Mouse (Mus musculus): ENCODE measurements around the gene Eno4.

Gene Eno4

DNA sequence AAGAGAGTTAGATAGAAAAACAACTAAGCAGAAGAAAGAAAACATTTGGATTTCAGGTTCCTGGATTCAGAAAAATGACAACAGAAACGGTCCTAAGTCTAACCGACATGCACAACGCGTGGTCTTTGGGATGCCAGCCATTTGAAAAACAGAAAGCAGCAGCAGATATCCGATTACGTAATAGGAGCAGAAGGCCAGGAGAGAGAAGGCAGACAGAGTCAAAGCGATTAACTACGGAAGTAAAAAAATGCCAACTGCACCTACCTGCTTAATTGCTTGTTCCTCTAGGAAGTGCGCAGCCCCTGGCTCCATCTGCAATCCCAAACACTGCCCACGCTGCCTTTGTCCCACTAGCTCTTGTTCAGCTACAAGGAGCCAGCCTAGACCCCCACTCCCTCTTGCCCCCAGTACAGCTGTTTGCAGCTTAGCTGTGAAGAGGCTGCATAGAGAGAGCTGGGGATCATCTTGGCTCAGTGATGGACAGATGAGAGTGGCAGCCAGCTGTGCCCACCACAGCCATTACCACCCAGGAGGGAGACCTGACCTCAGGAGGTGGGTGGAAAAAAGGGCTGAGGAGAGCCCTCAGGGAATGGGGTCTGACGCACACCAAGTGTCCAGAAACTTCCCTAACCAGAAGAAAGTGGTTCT lies 32.1 kb downstream of the Eno4 start:
- no peak for DNase-seq

DNA sequence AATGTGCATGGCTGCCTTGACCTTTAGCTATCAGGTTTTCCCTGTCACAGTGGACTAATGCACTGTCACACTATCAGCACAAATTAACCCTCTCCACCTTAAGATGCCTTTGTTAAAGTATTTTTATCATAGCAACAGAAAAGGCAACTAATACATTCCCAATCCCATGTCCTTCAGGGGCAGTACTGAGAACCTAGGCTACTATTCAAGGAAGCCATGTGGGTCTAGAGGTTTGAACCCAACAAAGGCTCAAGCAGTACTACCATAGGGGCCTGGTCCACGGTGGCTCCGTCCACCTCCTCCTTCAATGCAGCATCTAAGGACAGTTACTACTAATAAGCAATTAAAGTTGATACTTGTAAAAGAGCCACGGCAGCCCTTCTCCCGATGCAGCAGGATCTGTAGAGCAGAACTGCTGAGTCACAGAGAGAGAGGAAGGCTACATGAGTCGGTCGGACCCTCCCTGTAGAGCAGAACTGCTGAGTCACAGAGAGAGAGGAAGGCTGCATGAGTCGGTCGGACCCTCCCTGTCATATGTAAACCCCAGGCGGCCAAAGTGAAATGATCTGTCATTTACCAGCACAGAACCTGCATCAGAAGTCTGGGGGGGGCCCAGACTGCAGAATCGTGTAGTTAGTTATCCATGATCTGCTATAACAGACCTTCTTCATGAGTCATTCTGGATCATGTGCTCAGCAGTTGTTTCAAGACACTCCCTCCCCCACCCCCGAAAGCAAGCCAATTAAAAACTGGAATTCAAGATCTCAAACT lies 35.4 kb downstream of the Eno4 start:
- no peak for DNase-seq

DNA sequence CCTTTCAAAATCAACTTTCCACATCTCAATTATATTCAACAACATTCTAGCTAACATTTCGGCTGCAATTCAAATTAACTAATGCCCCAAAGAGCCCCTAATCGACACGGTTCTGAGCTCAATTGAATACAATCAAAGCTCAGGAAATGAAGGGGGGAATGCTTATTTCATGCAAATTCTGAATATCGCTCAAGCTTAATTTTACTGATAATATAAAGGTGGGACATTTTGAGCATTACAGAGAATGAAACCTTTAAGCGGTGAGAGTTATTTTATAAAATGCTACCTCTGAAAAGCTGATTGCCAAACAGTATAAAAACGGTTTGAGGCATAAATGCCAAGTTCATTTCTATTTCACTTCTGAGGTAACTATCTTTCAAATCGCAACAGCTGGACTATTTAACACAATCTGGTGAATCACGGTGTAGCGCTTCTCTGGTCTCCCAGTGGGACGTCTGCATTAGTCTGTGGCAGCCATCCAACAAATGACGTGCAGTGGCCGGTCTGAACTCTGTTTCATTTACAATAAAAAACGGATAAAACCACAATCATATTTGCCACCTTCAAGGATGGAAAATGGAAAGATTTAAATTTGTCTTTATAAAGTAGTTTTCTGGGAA lies 36.3 kb downstream of the Eno4 start:
- no peak for DNase-seq

- no peak for DNase-seq
Observed at GRCm38 (mm10) chr19:58980056-58980440, 36.8 kb downstream of the Eno4 start.

GRCm38 (mm10) chr19:58981571-58981970 lies 38.3 kb downstream of the Eno4 start:
- DNase-seq = no peak

GRCm38 (mm10) chr19:59002827-59003226 lies 59.6 kb downstream of the Eno4 start:
- no peak for DNase-seq

- no peak for DNase-seq
Observed at GRCm38 (mm10) chr19:59006577-59007340, 63.5 kb downstream of the Eno4 start.

DNA sequence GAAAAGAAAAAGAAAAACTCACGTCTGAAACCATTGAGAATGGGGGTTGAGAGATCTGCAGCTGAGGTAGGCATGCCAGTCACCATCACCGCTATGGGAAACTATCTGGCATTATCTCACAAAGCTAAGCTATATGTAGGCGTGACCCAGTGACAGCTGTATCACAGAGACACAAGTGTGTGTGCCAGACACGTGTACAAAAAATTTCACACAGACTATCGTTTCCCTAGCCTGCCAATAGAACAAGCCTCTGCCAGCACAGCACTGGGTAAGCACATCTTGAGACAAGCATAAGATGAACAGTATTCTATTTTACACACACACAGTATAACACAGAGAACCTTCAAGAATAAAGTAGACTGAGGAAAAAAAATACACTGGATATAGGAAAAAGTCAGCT lies 67.6 kb downstream of the Eno4 start:
- no peak for DNase-seq

Measured in kidney, adult 18-20 months (tissue).